Mouse (Mus musculus): Measurements from ENCODE around the gene Plagl2. TPM values are rescaled to one million over a fixed set of nuclear protein-coding genes. Genes with fewer than 3 reads are reported as not detected.
A peak's percentile ranks its signal among the peaks of the same experiment; 100 is the strongest.

Gene Plagl2
- polyA plus RNA-seq, 1 experiment from 2014 or later: 30.5 TPM

DNA sequence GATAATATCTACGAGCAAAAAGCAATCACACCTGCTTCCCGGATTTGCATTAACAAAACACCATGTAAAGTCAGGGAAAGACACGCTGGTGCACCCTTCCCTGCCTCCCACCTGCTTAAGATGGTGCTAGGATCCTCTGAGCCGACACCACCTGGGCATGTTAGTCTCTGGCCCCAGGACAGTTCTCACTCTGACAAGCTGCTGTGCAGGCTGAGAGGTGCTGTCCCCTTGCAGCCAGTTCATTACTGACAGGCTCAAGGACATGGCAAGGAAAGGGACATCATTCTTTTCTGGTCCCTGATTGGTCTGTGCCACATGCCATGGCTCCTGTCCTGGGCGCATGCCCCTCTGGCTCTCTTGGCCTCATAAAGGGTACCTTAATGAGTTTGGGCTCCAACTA lies 12.7 kb downstream of the Plagl2 start:
- WGBS: 86% methylated on average over 5 of the region's 5 CpGs
- H3K36me3 ChIP-seq (replicated peaks): peaks cover 69% of the 10 kb centered on the region
- H3K27ac ChIP-seq: no peak overlapping the region
- H3K4me3 ChIP-seq: no peak overlapping the region
- DNase-seq (ENCODE audit: extremely low spot score, low spot score): no peak
- H3K27me3 ChIP-seq (ENCODE audit: poor library complexity, severe bottlenecking): no peaks in the 10 kb centered on the region
- H3K9me3 ChIP-seq: no peaks in the 10 kb centered on the region
- peaks cover 16% of the 10 kb centered on the region for H3K4me1 ChIP-seq

DNA sequence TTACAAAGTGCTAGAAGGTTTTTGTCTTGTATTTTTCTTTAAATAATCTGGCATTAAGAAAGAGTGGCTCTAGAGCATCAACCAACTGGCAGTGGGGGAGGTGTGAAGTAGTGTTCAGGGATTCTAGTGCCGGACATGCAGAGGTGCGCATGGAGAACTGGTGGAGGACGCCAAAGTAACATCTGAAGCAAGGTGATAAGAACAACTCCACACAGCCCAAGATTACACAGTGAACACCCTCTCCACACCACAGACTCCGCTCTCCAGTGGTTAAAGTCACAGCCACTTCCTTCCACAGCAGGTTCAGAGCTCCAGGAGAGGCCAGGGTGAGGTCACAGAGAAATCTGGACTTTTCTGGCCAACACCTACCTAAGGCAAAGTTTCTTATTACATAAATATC lies 13.3 kb downstream of the Plagl2 start:
- no peak overlapping the region for H3K27ac ChIP-seq
- H3K9me3 ChIP-seq: no peaks in the 10 kb centered on the region
- H3K36me3 ChIP-seq (replicated peaks): peaks cover 64% of the 10 kb centered on the region
- 95% methylated on average over 4 of the region's 4 CpGs for WGBS
- no peak overlapping the region for H3K4me3 ChIP-seq
- DNase-seq (ENCODE audit: extremely low spot score, low spot score): no peak
- no peaks in the 10 kb centered on the region for H3K27me3 ChIP-seq (ENCODE audit: poor library complexity, severe bottlenecking)
- peaks cover 16% of the 10 kb centered on the region for H3K4me1 ChIP-seq

GRCm38 (mm10) chr2:153225595-153225953 lies 15.7 kb downstream of the Plagl2 start:
- Histone ChIP-seq H3K27ac (peak overlapping the region; percentile 82; the same call in 1 of the 2 replicates), H3K4me3 (peak overlapping the region; percentile 58), H3K36me3 (replicated peaks) (peaks cover 40% of the 10 kb centered on the region), H3K9me3 (no peaks in the 10 kb centered on the region), H3K27me3 (ENCODE audit: poor library complexity, severe bottlenecking) (no peaks in the 10 kb centered on the region), H3K4me1 (peaks cover 16% of the 10 kb centered on the region)
- no peak for DNase-seq (ENCODE audit: extremely low spot score, low spot score)
- WGBS: 8% methylated on average over 3 of the region's 3 CpGs

DNA sequence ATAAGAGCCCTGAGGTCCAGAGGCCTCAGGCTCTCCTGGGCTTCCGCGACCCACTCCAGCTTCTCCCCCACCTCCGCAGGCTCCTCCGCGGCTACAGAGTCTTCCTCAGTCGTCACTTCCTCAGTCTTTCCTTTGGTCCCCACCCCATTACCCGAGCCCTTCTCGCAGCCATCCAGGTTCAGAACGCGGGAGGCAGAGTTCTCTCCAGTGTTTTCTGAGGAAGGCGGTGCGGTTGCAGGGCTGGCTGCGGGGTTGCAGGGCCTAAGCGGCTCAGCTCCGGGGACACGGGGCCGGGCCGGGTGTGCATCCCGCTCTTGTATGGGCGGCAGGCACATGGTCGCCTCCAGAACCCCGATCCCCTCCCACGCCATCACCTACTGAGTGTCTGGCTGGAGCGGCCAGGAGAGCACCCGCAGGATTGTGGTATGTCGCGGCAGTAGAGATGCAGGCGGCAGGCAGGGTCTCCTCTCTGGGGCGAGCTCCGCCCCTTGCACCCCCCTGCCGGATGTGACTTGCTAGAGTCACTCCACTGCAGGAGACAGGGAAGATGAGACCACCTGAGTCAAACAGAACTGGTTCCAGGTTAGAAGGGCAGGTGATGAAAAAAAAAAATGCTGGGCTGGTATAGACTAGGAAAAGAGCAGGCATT lies 16.2 kb downstream of the Plagl2 start, which contains the start of gene Tspyl3:
Gene Tspyl3, minus strand, starts transcription at position 496 of the 649 bp plus-strand sequence.
- Histone ChIP-seq H3K36me3 (replicated peaks) (peaks cover 35% of the 10 kb centered on the region), H3K4me1 (peaks cover 16% of the 10 kb centered on the region), H3K27ac (peak within 1 kb of the TSS; percentile 82), H3K27me3 (ENCODE audit: poor library complexity, severe bottlenecking) (no peaks in the 10 kb centered on the region), H3K4me3 (peak within 1 kb of the TSS; percentile 58), H3K9me3 (no peaks in the 10 kb centered on the region)
- DNase-seq (ENCODE audit: extremely low spot score, low spot score): peak; percentile 35
- WGBS: 3% methylated on average over 31 of the region's 31 CpGs

- peaks cover 16% of the 10 kb centered on the region for H3K4me1 ChIP-seq
- peaks cover 10% of the 10 kb centered on the region for H3K36me3 ChIP-seq (replicated peaks)
- no peaks in the 10 kb centered on the region for H3K9me3 ChIP-seq
- H3K27me3 ChIP-seq (ENCODE audit: poor library complexity, severe bottlenecking): no peaks in the 10 kb centered on the region
- 93% methylated on average over 2 of the region's 2 CpGs for WGBS
- no peak overlapping the region for H3K27ac ChIP-seq
- no peak overlapping the region for H3K4me3 ChIP-seq
- no peak for DNase-seq (ENCODE audit: extremely low spot score, low spot score)
Observed at GRCm38 (mm10) chr2:153222566-153222965, 18.7 kb downstream of the Plagl2 start.

GRCm38 (mm10) chr2:153222130-153222529 lies 19.1 kb downstream of the Plagl2 start:
- Histone ChIP-seq H3K9me3 (no peaks in the 10 kb centered on the region), H3K4me1 (peaks cover 16% of the 10 kb centered on the region), H3K36me3 (replicated peaks) (peaks cover 5% of the 10 kb centered on the region), H3K4me3 (no peak overlapping the region), H3K27me3 (ENCODE audit: poor library complexity, severe bottlenecking) (no peaks in the 10 kb centered on the region), H3K27ac (no peak overlapping the region)
- DNase-seq (ENCODE audit: extremely low spot score, low spot score): no peak

DNA sequence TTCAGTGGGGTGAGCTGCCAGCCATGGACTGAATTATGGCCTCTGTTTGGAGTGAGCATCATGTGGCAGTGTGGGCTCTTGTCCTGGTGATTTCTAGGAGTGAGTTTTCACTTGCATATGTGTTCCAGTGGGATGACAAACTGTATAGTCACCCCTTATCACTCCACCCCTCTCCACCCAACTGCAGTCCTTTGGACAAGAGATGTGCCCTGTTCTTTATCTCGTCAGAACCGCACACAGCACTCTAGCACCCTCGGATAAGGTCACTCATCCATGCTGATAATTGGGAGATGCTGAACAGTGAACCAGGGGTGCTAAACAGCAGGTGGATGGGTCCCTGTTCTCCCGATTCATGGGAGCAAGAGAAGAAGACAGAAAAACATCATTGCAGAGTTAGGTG lies 19.6 kb downstream of the Plagl2 start:
- 88% methylated on average over 4 of the region's 4 CpGs for WGBS
- no peak for DNase-seq (ENCODE audit: extremely low spot score, low spot score)

GRCm38 (mm10) chr2:153218516-153218915 lies 22.7 kb downstream of the Plagl2 start:
- H3K4me1 ChIP-seq: no peaks in the 10 kb centered on the region
- no peak overlapping the region for H3K27ac ChIP-seq
- no peak for DNase-seq (ENCODE audit: extremely low spot score, low spot score)
- H3K27me3 ChIP-seq (ENCODE audit: poor library complexity, severe bottlenecking): no peaks in the 10 kb centered on the region
- 84% methylated on average over 3 of the region's 3 CpGs for WGBS
- H3K36me3 ChIP-seq (replicated peaks): no peaks in the 10 kb centered on the region
- no peaks in the 10 kb centered on the region for H3K9me3 ChIP-seq
- no peak overlapping the region for H3K4me3 ChIP-seq

More for the DNA sequence above, 19.6 kb downstream of the Plagl2 start:
- H3K27me3 ChIP-seq (ENCODE audit: poor library complexity, severe bottlenecking): no peaks in the 10 kb centered on the region
- no peak overlapping the region for H3K4me3 ChIP-seq
- no peak overlapping the region for H3K27ac ChIP-seq
- H3K9me3 ChIP-seq: no peaks in the 10 kb centered on the region
- peaks cover 16% of the 10 kb centered on the region for H3K4me1 ChIP-seq
- peaks cover under 1% of the 10 kb centered on the region for H3K36me3 ChIP-seq (replicated peaks)

DNA sequence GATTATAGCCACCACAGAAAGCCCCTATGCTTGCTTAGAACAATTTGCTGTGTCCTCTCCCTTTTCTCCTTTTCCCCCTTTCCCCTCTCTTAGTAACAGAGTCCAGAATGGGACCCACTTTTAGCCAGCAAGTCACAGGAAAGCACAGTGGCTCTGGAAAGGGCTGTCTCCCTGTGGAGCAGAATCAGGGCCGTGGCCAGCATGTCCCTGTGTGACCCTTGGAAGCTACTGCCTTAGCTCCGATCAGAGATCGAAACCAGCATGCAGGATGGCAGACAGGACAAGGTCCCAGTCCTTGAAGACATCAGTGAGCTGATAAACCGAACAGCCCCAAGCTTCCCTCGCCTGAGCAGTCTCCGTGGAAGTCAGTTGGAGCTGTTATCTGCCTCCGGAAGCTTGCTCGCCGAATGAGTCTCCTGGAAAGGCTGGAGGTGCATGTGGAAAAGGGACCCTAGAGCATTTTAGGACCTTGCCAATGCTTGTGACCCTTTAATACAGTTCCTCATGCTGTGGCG lies 23.3 kb downstream of the Plagl2 start:
- H3K4me3 ChIP-seq: no peak overlapping the region
- H3K27me3 ChIP-seq (ENCODE audit: poor library complexity, severe bottlenecking): no peaks in the 10 kb centered on the region
- no peak overlapping the region for H3K27ac ChIP-seq
- 92% methylated on average over 10 of the region's 10 CpGs for WGBS
- DNase-seq (ENCODE audit: extremely low spot score, low spot score): no peak
- H3K4me1 ChIP-seq: no peaks in the 10 kb centered on the region
- no peaks in the 10 kb centered on the region for H3K9me3 ChIP-seq
- H3K36me3 ChIP-seq (replicated peaks): no peaks in the 10 kb centered on the region

DNA sequence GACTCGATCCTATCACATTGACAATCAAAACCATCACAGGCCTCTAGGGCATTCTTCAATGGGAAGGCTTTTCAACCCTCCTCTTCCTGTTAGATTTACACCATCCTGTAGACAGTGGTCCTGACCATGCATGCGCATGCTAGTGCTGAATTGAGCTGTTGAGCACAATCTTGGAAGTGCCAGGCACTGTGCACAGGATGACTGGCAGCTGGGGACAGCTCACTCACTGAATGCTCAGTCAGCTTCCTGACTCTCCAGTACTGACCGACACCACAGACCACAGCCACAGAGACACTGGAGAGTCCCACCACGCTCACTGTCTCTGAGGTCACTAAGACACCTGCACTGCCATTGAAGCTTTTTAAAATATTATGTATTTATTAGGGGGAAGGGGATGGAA lies 25.8 kb downstream of the Plagl2 start:
- WGBS: 83% methylated on average over 4 of the region's 4 CpGs
- DNase-seq (ENCODE audit: extremely low spot score, low spot score): no peak
- H3K9me3 ChIP-seq: no peaks in the 10 kb centered on the region
- no peaks in the 10 kb centered on the region for H3K27me3 ChIP-seq (ENCODE audit: poor library complexity, severe bottlenecking)
- peaks cover 3% of the 10 kb centered on the region; the same call in 1 of the 2 replicates for H3K36me3 ChIP-seq (replicated peaks)
- no peak overlapping the region for H3K27ac ChIP-seq
- H3K4me1 ChIP-seq: no peaks in the 10 kb centered on the region
- H3K4me3 ChIP-seq: no peak overlapping the region

DNA sequence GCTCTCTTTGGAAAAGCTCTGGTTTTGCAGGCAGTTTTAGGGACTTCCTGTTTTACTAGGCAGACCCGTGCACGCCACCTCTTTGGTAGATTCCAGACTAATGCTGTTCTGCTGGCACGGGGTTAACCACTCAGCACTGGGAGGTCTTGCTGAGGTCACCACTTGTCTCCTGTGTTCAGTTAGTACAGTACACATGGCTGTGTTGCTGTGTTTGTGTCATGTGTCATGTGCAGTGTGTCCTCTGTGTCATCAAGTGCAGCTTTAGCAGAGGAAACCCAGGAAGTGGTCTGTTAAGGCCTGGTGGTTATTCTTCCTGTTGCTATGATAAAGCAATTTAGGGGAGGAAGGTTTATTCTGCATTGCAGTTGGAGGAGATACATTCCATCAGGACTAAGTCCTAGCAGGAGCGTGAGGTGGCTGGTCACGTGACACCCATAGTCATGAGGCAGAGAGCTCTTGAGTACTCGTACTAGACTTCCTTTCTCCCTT lies 26.4 kb downstream of the Plagl2 start:
- no peak for DNase-seq (ENCODE audit: extremely low spot score, low spot score)
- H3K4me1 ChIP-seq: no peaks in the 10 kb centered on the region
- 78% methylated on average over 6 of the region's 6 CpGs for WGBS
- H3K27ac ChIP-seq: no peak overlapping the region
- no peaks in the 10 kb centered on the region for H3K9me3 ChIP-seq
- no peaks in the 10 kb centered on the region for H3K27me3 ChIP-seq (ENCODE audit: poor library complexity, severe bottlenecking)
- H3K4me3 ChIP-seq: no peak overlapping the region
- peaks cover 8% of the 10 kb centered on the region for H3K36me3 ChIP-seq (replicated peaks)

- Histone ChIP-seq H3K9me3 (no peaks in the 10 kb centered on the region), H3K27me3 (ENCODE audit: poor library complexity, severe bottlenecking) (no peaks in the 10 kb centered on the region), H3K4me3 (no peak overlapping the region), H3K36me3 (replicated peaks) (peaks cover 22% of the 10 kb centered on the region), H3K27ac (no peak overlapping the region), H3K4me1 (no peaks in the 10 kb centered on the region)
- no peak for DNase-seq (ENCODE audit: extremely low spot score, low spot score)
- 94% methylated on average over 4 of the region's 4 CpGs for whole genome bisulfite sequencing
Observed at GRCm38 (mm10) chr2:153213351-153213750, 27.9 kb downstream of the Plagl2 start.

DNA sequence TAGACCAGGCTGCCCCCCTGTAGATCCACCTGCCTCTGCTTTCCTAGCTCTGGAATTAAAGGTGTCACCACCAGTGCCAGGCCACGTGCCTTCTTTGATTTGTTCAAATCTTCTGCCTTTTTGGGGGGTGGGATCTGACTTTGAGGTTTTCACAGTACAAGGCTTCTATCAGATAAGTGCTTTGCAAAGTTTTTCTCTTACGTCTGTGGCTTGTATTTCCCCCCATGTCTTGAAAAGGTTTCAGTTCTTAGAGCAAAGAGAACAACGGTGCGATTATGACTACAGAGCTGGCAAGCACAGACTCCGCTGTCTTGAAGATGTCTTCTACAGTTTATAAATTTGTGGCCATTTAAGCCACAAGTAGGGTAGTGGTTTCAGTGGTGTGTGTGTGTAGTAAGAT lies 29.8 kb downstream of the Plagl2 start:
- H3K36me3 ChIP-seq (replicated peaks): peaks cover 41% of the 10 kb centered on the region
- no peaks in the 10 kb centered on the region for H3K9me3 ChIP-seq
- H3K27ac ChIP-seq: no peak overlapping the region
- no peaks in the 10 kb centered on the region for H3K27me3 ChIP-seq (ENCODE audit: poor library complexity, severe bottlenecking)
- 95% methylated on average over 5 of the region's 5 CpGs for WGBS
- no peaks in the 10 kb centered on the region for H3K4me1 ChIP-seq
- H3K4me3 ChIP-seq: no peak overlapping the region
- no peak for DNase-seq (ENCODE audit: extremely low spot score, low spot score)

Measured in forebrain, embryonic 10.5 days (tissue).